Mouse (Mus musculus) bone marrow, adult 2 months (tissue): ENCODE results near the gene Rapgefl1.

ENCODE experiments used
- CTCF ChIP-seq: fragments of 200-500 bp; IDR thresholded peaks from 2 replicates; pipeline ENCODE4 v1.5.1; 2011; ENCODE audit warnings: low read length, control low read depth; ENCODE audit not compliant: control insufficient read depth, insufficient read depth
- POLR2A ChIP-seq: fragments of 200-500 bp; IDR thresholded peaks from 2 replicates; pipeline ENCODE4 v1.6.1; 2011; ENCODE audit warnings: low read depth, mild to moderate bottlenecking, control low read depth, low read length, borderline replicate concordance; ENCODE audit not compliant: control insufficient read depth

DNA sequence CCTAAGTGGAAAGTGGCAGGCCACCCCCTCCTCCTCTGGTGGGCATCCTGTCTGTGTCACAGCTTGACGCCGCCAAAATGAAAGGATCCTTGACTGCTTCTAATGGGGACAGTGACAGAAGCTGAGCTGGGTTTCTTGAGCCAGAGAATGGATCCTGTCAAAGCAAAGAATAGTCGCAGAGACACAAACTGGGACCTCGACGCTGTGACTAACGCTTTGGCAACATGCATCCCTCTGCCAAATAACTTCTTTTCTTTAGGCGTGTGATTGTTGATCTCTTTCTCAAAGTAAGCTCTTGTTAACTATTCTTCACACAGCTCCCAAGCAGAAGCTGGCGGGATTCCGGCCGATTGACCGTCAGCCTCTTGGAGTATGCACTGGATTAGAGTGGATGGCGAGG lies 30.7 kb downstream of the Rapgefl1 start:
- TF ChIP-seq POLR2A: no peak
- TF ChIP-seq CTCF: no peak
